Comparison of ENCODE assay signal across 8 mouse cellular contexts in the genomic region with DNA sequence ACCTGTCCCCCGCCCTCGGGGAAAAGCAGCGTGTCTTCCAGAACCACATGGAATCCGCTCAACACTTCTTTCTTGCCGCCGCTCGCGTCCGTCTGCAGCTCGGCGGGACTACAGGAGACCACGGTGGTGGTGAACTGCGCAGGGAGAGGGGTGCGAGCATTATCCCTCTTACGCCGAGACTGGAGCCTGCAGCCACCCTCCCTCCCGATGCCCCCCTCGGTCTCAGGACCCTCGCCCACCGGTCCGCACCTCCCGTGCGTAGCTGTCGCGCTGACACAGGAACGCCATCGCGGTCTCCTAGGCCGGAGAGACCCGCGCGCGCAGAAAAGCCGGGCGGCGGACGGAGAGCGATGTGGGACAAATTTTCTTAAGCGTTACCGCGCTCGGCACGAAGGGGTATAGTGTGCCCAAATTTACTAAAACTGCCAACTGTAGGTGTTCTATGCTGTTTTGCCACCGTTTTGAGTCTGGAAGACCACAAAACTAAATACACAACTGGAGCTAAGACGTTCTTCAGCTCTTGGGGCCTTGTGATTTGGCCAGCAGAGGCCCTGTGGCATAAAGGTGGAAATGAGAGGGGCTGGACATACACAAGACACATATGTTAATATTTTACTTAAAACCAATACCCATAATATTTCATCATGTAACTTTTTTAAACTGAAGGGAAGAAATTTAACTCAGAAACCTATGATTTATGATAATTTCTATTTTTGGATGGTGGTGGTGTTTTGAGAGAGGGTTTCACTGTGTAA. TPM values are rescaled to one million over a fixed set of nuclear protein-coding genes. Genes with fewer than 3 reads are reported as not detected.
A peak's percentile ranks its signal among the peaks of the same experiment; 100 is the strongest.
DNase-seq lines count a peak whose midpoint lies in the region; ATAC-seq lines count a peak whose summit lies in the region.

Gene Aarsd1 (minus strand): TSS at position 515 of the 755 bp plus-strand sequence.

- H3K9ac ChIP-seq in forebrain, embryonic 11.5 days (ENCODE audit: low read length) = peak within 1 kb of the TSS; percentile 92
- H3K9ac ChIP-seq in heart, embryonic 15.5 days = peak within 1 kb of the TSS; percentile 78
- peak within 1 kb of the TSS; percentile 80 for H3K9ac ChIP-seq in liver, embryonic 12.5 days
- peak within 1 kb of the TSS; percentile 75 for H3K9ac ChIP-seq in stomach, embryonic 14.5 days (replicated peaks; ENCODE audit: low read depth, low read length)

- H3K9me3 ChIP-seq in forebrain, embryonic 11.5 days (ENCODE audit: control insufficient read depth, low read length) = no peaks in the 10 kb centered on the region
- H3K9me3 ChIP-seq in heart, embryonic 15.5 days (replicated peaks) = no peaks in the 10 kb centered on the region
- H3K9me3 ChIP-seq in liver, embryonic 12.5 days (replicated peaks) = no peaks in the 10 kb centered on the region
- no peaks in the 10 kb centered on the region for H3K9me3 ChIP-seq in stomach, embryonic 14.5 days (ENCODE audit: control insufficient read depth, low read depth, low read length)

- peak within 1 kb of the TSS; percentile 31 for H3K27ac ChIP-seq in forebrain, embryonic 11.5 days (ENCODE audit: low read depth, low read length)
- peak within 1 kb of the TSS; percentile 62 for H3K27ac ChIP-seq in heart, embryonic 15.5 days
- H3K27ac ChIP-seq in liver, embryonic 12.5 days = peak within 1 kb of the TSS; percentile 69
- peak within 1 kb of the TSS; percentile 40; the same call in 1 of the 2 replicates for H3K27ac ChIP-seq in stomach, embryonic 14.5 days (ENCODE audit: low read length)

- under 1% methylated on average over 45 of the region's 45 CpGs for WGBS in forebrain, embryonic 11.5 days
- under 1% methylated on average over 45 of the region's 45 CpGs for WGBS in heart, embryonic 15.5 days
- under 1% methylated on average over 45 of the region's 45 CpGs for WGBS in liver, embryonic 12.5 days (ENCODE audit: insufficient replicate concordance)
- 0% methylated on average over 45 of the region's 45 CpGs for WGBS in stomach, embryonic 14.5 days

- H3K36me3 ChIP-seq in forebrain, embryonic 11.5 days (ENCODE audit: control insufficient read depth, insufficient read depth, low read length) = no peaks in the 10 kb centered on the region
- H3K36me3 ChIP-seq in heart, embryonic 15.5 days = peaks cover 16% of the 10 kb centered on the region; the same call in 1 of the 2 replicates
- peaks cover 19% of the 10 kb centered on the region for H3K36me3 ChIP-seq in liver, embryonic 12.5 days
- peaks cover 12% of the 10 kb centered on the region for H3K36me3 ChIP-seq in stomach, embryonic 14.5 days (ENCODE audit: control insufficient read depth, insufficient read depth, low read length)

- DNase-seq in c-Kit-positive CD71-negative TER-119-negative erythroid progenitor cells, embryonic 14.5 days (ENCODE audit: low read depth) = peak; percentile 74
- peak; percentile 92 for DNase-seq in forebrain, embryonic 11.5 days (ENCODE audit: low spot score)
- DNase-seq in kidney, postnatal 14 days = peak; percentile 90
- DNase-seq in natural killer cell, adult 2 months (ENCODE audit: low spot score in 2 of 2) = peak; percentile 69 to 78

- peaks cover 3% of the 10 kb centered on the region for H3K4me1 ChIP-seq in forebrain, embryonic 11.5 days (replicated peaks; ENCODE audit: control insufficient read depth, insufficient read depth, low read length)
- H3K4me1 ChIP-seq in heart, embryonic 15.5 days (replicated peaks) = peaks cover 7% of the 10 kb centered on the region
- H3K4me1 ChIP-seq in liver, embryonic 12.5 days = peaks cover 21% of the 10 kb centered on the region
- peaks cover 6% of the 10 kb centered on the region; the same call in 1 of the 2 replicates for H3K4me1 ChIP-seq in stomach, embryonic 14.5 days (ENCODE audit: control insufficient read depth, insufficient read depth, low read length)

- peak within 1 kb of the TSS; percentile 82 for H3K4me3 ChIP-seq in forebrain, embryonic 11.5 days (ENCODE audit: low read depth, low read length)
- peak within 1 kb of the TSS; percentile 76 for H3K4me3 ChIP-seq in heart, embryonic 15.5 days
- H3K4me3 ChIP-seq in liver, embryonic 12.5 days = peak within 1 kb of the TSS; percentile 74
- H3K4me3 ChIP-seq in stomach, embryonic 14.5 days (ENCODE audit: low read depth, low read length) = peak within 1 kb of the TSS; percentile 73

- H3K4me2 ChIP-seq in forebrain, embryonic 11.5 days (ENCODE audit: low read depth, low read length, severe bottlenecking) = peak within 1 kb of the TSS; percentile 86
- H3K4me2 ChIP-seq in heart, embryonic 15.5 days = peak within 1 kb of the TSS; percentile 85
- peak within 1 kb of the TSS; percentile 85 for H3K4me2 ChIP-seq in liver, embryonic 12.5 days
- H3K4me2 ChIP-seq in stomach, embryonic 14.5 days (replicated peaks; ENCODE audit: low read depth, low read length) = peak within 1 kb of the TSS; percentile 90

- peak; percentile 83 for ATAC-seq in CD4-positive, CD25-positive, alpha-beta regulatory T cell, adult 4 months
- peak; percentile 72 for ATAC-seq in forebrain, embryonic 11.5 days (replicated peaks; ENCODE audit: low FRiP score)
- ATAC-seq in heart, embryonic 15.5 days (replicated peaks; ENCODE audit: insufficient number of reproducible peaks, insufficient read depth, low FRiP score, low read depth) = peak; percentile 70
- ATAC-seq in liver, embryonic 12.5 days = peak; percentile 76
- ATAC-seq in stomach, embryonic 14.5 days (ENCODE audit: insufficient number of reproducible peaks, insufficient read depth, low FRiP score, low read depth) = peak; percentile 66

- H3K27me3 ChIP-seq in forebrain, embryonic 11.5 days (ENCODE audit: control insufficient read depth, insufficient read depth, low read length) = no peaks in the 10 kb centered on the region
- H3K27me3 ChIP-seq in heart, embryonic 15.5 days = no peaks in the 10 kb centered on the region
- no peaks in the 10 kb centered on the region for H3K27me3 ChIP-seq in liver, embryonic 12.5 days (replicated peaks)
- no peaks in the 10 kb centered on the region for H3K27me3 ChIP-seq in stomach, embryonic 14.5 days (ENCODE audit: control insufficient read depth, insufficient read depth, low read length)

RNA-seq across cellular contexts. Expression of gene Aarsd1, which starts in this region (rescaled TPM):
- polyA plus RNA-seq in CD4-positive, CD25-positive, alpha-beta regulatory T cell, adult 4 months (2017; shearing (Covaris generic)) = 10 to 100 TPM; 36.2 to 41.6 TPM
- 101 and 111 TPM in 2 replicates for polyA plus RNA-seq in forebrain, embryonic 11.5 days (2014; fragmentation: Nextera tagmentation; extraction: Ambion mirVana)
- 36.9 and 42.7 TPM in 2 replicates for polyA plus RNA-seq in heart, embryonic 15.5 days (2015; fragmentation: Nextera tagmentation; extraction: Ambion mirVana)
- polyA plus RNA-seq in liver, embryonic 12.5 days (2016; fragmentation: Nextera tagmentation; extraction: Ambion mirVana) = 67.0 and 72.7 TPM in 2 replicates
- polyA plus RNA-seq in stomach, embryonic 14.5 days (2014; fragmentation: Nextera tagmentation; extraction: Ambion mirVana) = 69.6 and 74.0 TPM in 2 replicates

Comparison
In these comparisons a context has a peak if more than half of its experiments do, and no peak if none do; other contexts are left out.
1. Peak in every context shown above with its lines: DNase-seq, ATAC-seq, H3K4me3 ChIP-seq and H3K27ac ChIP-seq.